Mouse (Mus musculus) cerebellum, postnatal 36 days (tissue): ENCODE results near the gene Gm21117.
"Not testable (repeated sequence)": the region's sequence is repeated elsewhere in the genome, so short reads cannot be mapped to it uniquely, and the experiment has no call there.

Source experiments
- DNase-seq, 2 experiments: peaks; one replicate each; pipeline ENCODE4 v3.0.0; 2021 to 2022; ENCODE audit warnings: mixed read lengths in 2 of 2

Gene Gm21117

GRCm38 (mm10) chrY:51124920-51125319 is at the start of gene Gm21117:
Gene Gm21117 (plus strand): TSS chrY:51125220.
- not testable (repeated sequence) for DNase-seq
